15 mouse cellular contexts compared by ENCODE assay signal in genomic region chr9:48106441-48107167, GRCm38 (mm10). TPM values are rescaled to one million over a fixed set of nuclear protein-coding genes. Genes with fewer than 3 reads are reported as not detected.
DNase-seq lines count a peak whose midpoint lies in the region; ATAC-seq and TF ChIP-seq lines count a peak whose summit lies in the region.
"Had no signal": no experiment of that assay in that cellular context is flagged by ENCODE, and none has a peak within 500 bp of the region (broad histone marks: within the 10 kb centered on the region; RNA-seq: fewer than 3 reads in every experiment).

No protein-coding gene starts in this region.

- no peak for TF ChIP-seq EP300 in lung, postnatal 0 days (IDR thresholded peaks at IDR 0.05)

- H3K27ac ChIP-seq in intestine, embryonic 14.5 days (ENCODE audit: low read depth): no peak overlapping the region
- no peak overlapping the region for H3K27ac ChIP-seq in intestine, embryonic 16.5 days (ENCODE audit: low read length)
- no peak overlapping the region for H3K27ac ChIP-seq in limb, embryonic 13.5 days
- H3K27ac ChIP-seq in limb, embryonic 10.5 days: no peak overlapping the region
- no peak overlapping the region for H3K27ac ChIP-seq in lung, postnatal 0 days (ENCODE audit: low read length)
- H3K27ac ChIP-seq: embryonic facial prominence, embryonic 12.5 days; forebrain, embryonic 12.5 days; heart, embryonic 13.5 days; hindbrain, postnatal 0 days; limb, embryonic 12.5 days; midbrain, embryonic 15.5 days had no signal

- H3K9ac ChIP-seq in intestine, embryonic 14.5 days (ENCODE audit: low read length): no peak overlapping the region
- H3K9ac ChIP-seq in intestine, embryonic 16.5 days (ENCODE audit: low read depth, low read length): no peak overlapping the region
- no peak overlapping the region for H3K9ac ChIP-seq in limb, embryonic 13.5 days
- H3K9ac ChIP-seq in lung, postnatal 0 days (replicated peaks; ENCODE audit: low read depth): no peak overlapping the region
- H3K9ac ChIP-seq: embryonic facial prominence, embryonic 12.5 days; forebrain, embryonic 12.5 days; heart, embryonic 13.5 days; limb, embryonic 12.5 days; midbrain, embryonic 15.5 days had no signal

- no peak for TF ChIP-seq CTCF in lung, postnatal 0 days (IDR thresholded peaks at IDR 0.05)

- 26% methylated on average over 2 of the region's 2 CpGs for WGBS in intestine, embryonic 14.5 days
- WGBS in intestine, embryonic 16.5 days: 22% methylated on average over 2 of the region's 2 CpGs
- 47% methylated on average over 2 of the region's 2 CpGs for WGBS in limb, embryonic 13.5 days
- WGBS in limb, embryonic 10.5 days: 69% methylated on average over 2 of the region's 2 CpGs
- 25% methylated on average over 2 of the region's 2 CpGs for WGBS in lung, postnatal 0 days

- no peaks in the 10 kb centered on the region for H3K4me1 ChIP-seq in intestine, embryonic 14.5 days (replicated peaks; ENCODE audit: control insufficient read depth, insufficient read depth, low read length)
- H3K4me1 ChIP-seq in intestine, embryonic 16.5 days (ENCODE audit: control insufficient read depth, insufficient read depth, low read length): 0 out of 2 replicates have a peak, but pooled peaks cover 4% of the 10 kb centered on the region
- no peaks in the 10 kb centered on the region for H3K4me1 ChIP-seq in limb, embryonic 13.5 days
- H3K4me1 ChIP-seq in limb, embryonic 10.5 days: peaks cover 7% of the 10 kb centered on the region
- H3K4me1 ChIP-seq in lung, postnatal 0 days (ENCODE audit: insufficient read depth, low read depth, low read length): no peaks in the 10 kb centered on the region
- H3K4me1 ChIP-seq: embryonic facial prominence, embryonic 12.5 days; heart, embryonic 13.5 days had no signal

- H3K36me3 ChIP-seq in intestine, embryonic 14.5 days (ENCODE audit: control insufficient read depth, insufficient read depth, low read length): no peaks in the 10 kb centered on the region
- no peaks in the 10 kb centered on the region for H3K36me3 ChIP-seq in intestine, embryonic 16.5 days (ENCODE audit: control insufficient read depth, insufficient read depth, low read length)
- no peaks in the 10 kb centered on the region for H3K36me3 ChIP-seq in limb, embryonic 13.5 days
- no peaks in the 10 kb centered on the region for H3K36me3 ChIP-seq in limb, embryonic 10.5 days
- H3K36me3 ChIP-seq in lung, postnatal 0 days (ENCODE audit: insufficient read depth, low read length): no peaks in the 10 kb centered on the region
- H3K36me3 ChIP-seq: embryonic facial prominence, embryonic 12.5 days; forebrain, embryonic 12.5 days; heart, embryonic 13.5 days; limb, embryonic 12.5 days; midbrain, embryonic 15.5 days had no signal

- DNase-seq in intestine, embryonic 14.5 days (ENCODE audit: low spot score): peak; percentile 56
- DNase-seq in limb, embryonic 10.5 days (ENCODE audit: low spot score): no peak
- peak; percentile 8 for DNase-seq in NIH3T3 (ENCODE audit: low read depth)
- peak; percentile 6 for DNase-seq in lung, postnatal 0 days (ENCODE audit: low spot score)
- no peak for DNase-seq in adrenal gland, postnatal 36 days
- DNase-seq in adrenal gland, adult 18-20 months (ENCODE audit: low spot score in 2 of 2): no peak
- DNase-seq: cerebellum, postnatal 25 days had no signal

- no peaks in the 10 kb centered on the region for H3K9me3 ChIP-seq in intestine, embryonic 14.5 days (ENCODE audit: control insufficient read depth, low read length)
- no peaks in the 10 kb centered on the region for H3K9me3 ChIP-seq in intestine, embryonic 16.5 days (ENCODE audit: control insufficient read depth, low read length)
- no peaks in the 10 kb centered on the region for H3K9me3 ChIP-seq in limb, embryonic 13.5 days
- no peaks in the 10 kb centered on the region for H3K9me3 ChIP-seq in limb, embryonic 10.5 days (replicated peaks)
- no peaks in the 10 kb centered on the region for H3K9me3 ChIP-seq in lung, postnatal 0 days (ENCODE audit: low read length)
- H3K9me3 ChIP-seq: embryonic facial prominence, embryonic 12.5 days; forebrain, embryonic 12.5 days; heart, embryonic 13.5 days; limb, embryonic 12.5 days; midbrain, embryonic 15.5 days had no signal

- no peaks in the 10 kb centered on the region for H3K27me3 ChIP-seq in intestine, embryonic 14.5 days (replicated peaks; ENCODE audit: control insufficient read depth, insufficient read depth, low read length)
- no peaks in the 10 kb centered on the region for H3K27me3 ChIP-seq in intestine, embryonic 16.5 days (replicated peaks; ENCODE audit: control insufficient read depth, insufficient read depth, low read length)
- H3K27me3 ChIP-seq in limb, embryonic 13.5 days: no peaks in the 10 kb centered on the region; the same call in 1 of the 2 replicates
- H3K27me3 ChIP-seq in limb, embryonic 10.5 days (ENCODE audit: low read depth, poor library complexity, severe bottlenecking): peaks cover 2% of the 10 kb centered on the region; the same call in 1 of the 2 replicates
- H3K27me3 ChIP-seq in lung, postnatal 0 days (replicated peaks; ENCODE audit: insufficient read depth, low read length): no peaks in the 10 kb centered on the region
- H3K27me3 ChIP-seq: embryonic facial prominence, embryonic 12.5 days; heart, embryonic 13.5 days; limb, embryonic 12.5 days; midbrain, embryonic 15.5 days had no signal

- H3K4me2 ChIP-seq in intestine, embryonic 14.5 days (ENCODE audit: low read length): no peak overlapping the region
- no peak overlapping the region for H3K4me2 ChIP-seq in intestine, embryonic 16.5 days (ENCODE audit: low read depth, low read length)
- H3K4me2 ChIP-seq in limb, embryonic 13.5 days (replicated peaks): no peak overlapping the region
- H3K4me2 ChIP-seq in lung, postnatal 0 days (replicated peaks; ENCODE audit: low read depth, low read length): no peak overlapping the region
- H3K4me2 ChIP-seq: embryonic facial prominence, embryonic 12.5 days; forebrain, embryonic 12.5 days; heart, embryonic 13.5 days; limb, embryonic 12.5 days; midbrain, embryonic 15.5 days had no signal

- no peak for ATAC-seq in intestine, embryonic 14.5 days (replicated peaks; ENCODE audit: low FRiP score, low TSS enrichment, low read depth)
- ATAC-seq in intestine, embryonic 16.5 days: no peak
- peak; percentile 61; the same call in 1 of the 2 replicates for ATAC-seq in limb, embryonic 13.5 days (ENCODE audit: low FRiP score, low read depth)
- ATAC-seq in lung, postnatal 0 days: peak; percentile 35; the same call in 1 of the 2 replicates
- ATAC-seq: hindbrain, postnatal 0 days; midbrain, embryonic 15.5 days had no signal

- H3K4me3 ChIP-seq in intestine, embryonic 14.5 days (ENCODE audit: low read depth, low read length): no peak overlapping the region
- no peak overlapping the region for H3K4me3 ChIP-seq in intestine, embryonic 16.5 days (ENCODE audit: low read length)
- no peak overlapping the region for H3K4me3 ChIP-seq in limb, embryonic 13.5 days
- H3K4me3 ChIP-seq in limb, embryonic 10.5 days: no peak overlapping the region
- no peak overlapping the region for H3K4me3 ChIP-seq in lung, postnatal 0 days (ENCODE audit: low read depth, low read length)
- H3K4me3 ChIP-seq: embryonic facial prominence, embryonic 12.5 days; forebrain, embryonic 12.5 days; heart, embryonic 13.5 days; limb, embryonic 12.5 days; midbrain, embryonic 15.5 days had no signal

RNA-seq across cellular contexts. Expression of gene Nxpe4, which starts 55.2 kb away (rescaled TPM):
- polyA plus RNA-seq in intestine, embryonic 14.5 days (2014; fragmentation: Nextera tagmentation; extraction: Ambion mirVana): 5.8 and 6.3 TPM in 2 replicates
- polyA plus RNA-seq in intestine, embryonic 16.5 days (2015; fragmentation: Nextera tagmentation; extraction: Ambion mirVana): 4.4 and 4.5 TPM in 2 replicates
- polyA plus RNA-seq in limb, embryonic 13.5 days (2015; fragmentation: Nextera tagmentation; extraction: Ambion mirVana): 7.7 and 9.2 TPM in 2 replicates
- polyA plus RNA-seq in limb, embryonic 10.5 days (2016; fragmentation: Nextera tagmentation; extraction: Ambion mirVana): 4.8 and 5.6 TPM in 2 replicates
- polyA plus RNA-seq in lung, postnatal 0 days (2015; fragmentation: Nextera tagmentation; extraction: Ambion mirVana): 8.6 and 9.8 TPM in 2 replicates
- 1 to 10 TPM; 3.2 to 4.4 TPM for total RNA-seq in adrenal gland, postnatal 36 days (2021)
- 1 to 10 TPM; 1.7 to 2.6 TPM for total RNA-seq in adrenal gland, adult 18-20 months (2021)

Comparison
In these comparisons a context has a peak if more than half of its experiments do, and no peak if none do; other contexts are left out.
1. ATAC-seq: peak in limb, embryonic 13.5 days (single experiment) and lung, postnatal 0 days (single experiment); none in intestine, embryonic 14.5 days (single experiment) and intestine, embryonic 16.5 days (single experiment).
2. DNase-seq: peak in intestine, embryonic 14.5 days (single experiment), NIH3T3 (single experiment) and lung, postnatal 0 days (single experiment); none in limb, embryonic 10.5 days (single experiment), adrenal gland, postnatal 36 days (0 of 2) and adrenal gland, adult 18-20 months (0 of 2).